Mouse (Mus musculus): ENCODE results near the gene Ackr2.

GRCm38 (mm10) chr9:121926634-121927405 lies 28.7 kb downstream of the Ackr2 start:
- no peak for TF ChIP-seq ZC3H11A (IDR thresholded peaks at IDR 0.05; ENCODE audit: low read depth, low read length)
- no peak for TF ChIP-seq CTCF (IDR thresholded peaks at IDR 0.05 in 2 of 3, conservative IDR thresholded peaks at IDR 0.05 in 1 of 3; ENCODE audit: control insufficient read depth in 1 of 3, insufficient read depth in 1 of 3, low read depth in 2 of 3, low read length in 3 of 3, poor library complexity in 1 of 3, severe bottlenecking in 1 of 3)
- no peak for TF ChIP-seq ZNF384 (IDR thresholded peaks at IDR 0.05; ENCODE audit: low read depth, low read length)
- TF ChIP-seq USF1 (IDR thresholded peaks at IDR 0.05; ENCODE audit: low read depth, low read length): no peak
- TF ChIP-seq CHD1 (IDR thresholded peaks at IDR 0.05; ENCODE audit: low read depth, low read length): no peak
- no peak for TF ChIP-seq POLR2AphosphoS5 (IDR thresholded peaks at IDR 0.05; ENCODE audit: borderline replicate concordance, low read depth, low read length)
- no peak for TF ChIP-seq EP300 (IDR thresholded peaks at IDR 0.05; ENCODE audit: low read depth in 1 of 2, low read length in 2 of 2)
- no peak for TF ChIP-seq MAX (IDR thresholded peaks at IDR 0.05; ENCODE audit: low read length)
- TF ChIP-seq POLR2A (IDR thresholded peaks at IDR 0.05; ENCODE audit: control insufficient read depth in 1 of 2, insufficient read depth in 1 of 2, low read depth in 1 of 2, low read length in 2 of 2, poor library complexity in 1 of 2): no peak
- no peak for TF ChIP-seq KAT2A (conservative IDR thresholded peaks at IDR 0.05; ENCODE audit: low read depth, low read length)

All from MEL (cell line).